Mouse (Mus musculus) layer of hippocampus, adult 11-12 months (tissue): ENCODE data around the gene Dpf2.
A peak's percentile ranks its signal among the peaks of the same experiment; 100 is the strongest.
"Not testable (repeated sequence)": the region's sequence is repeated elsewhere in the genome, so short reads cannot be mapped to it uniquely, and the experiment has no call there.

Experiments used
- DNase-seq: peaks from one replicate; pipeline ENCODE4 v3.0.0; 2022; ENCODE audit warnings: low spot score

The Dpf2 gene

GRCm38 (mm10) chr19:5892735-5893134 is 20.1 kb downstream of the Dpf2 start:
- no peak for DNase-seq

- DNase-seq, result no peak
Observed at GRCm38 (mm10) chr19:5892262-5892661, 20.5 kb downstream of the Dpf2 start.

GRCm38 (mm10) chr19:5891521-5892258 is 21.1 kb downstream of the Dpf2 start:
- DNase-seq, result no peak

- no peak for DNase-seq
Observed at GRCm38 (mm10) chr19:5889211-5889610, 23.6 kb downstream of the Dpf2 start.

GRCm38 (mm10) chr19:5887234-5887815 is 25.5 kb downstream of the Dpf2 start:
- no peak for DNase-seq

- no peak for DNase-seq
Observed at GRCm38 (mm10) chr19:5885838-5886237, 27.0 kb downstream of the Dpf2 start.

- no peak for DNase-seq
Observed at GRCm38 (mm10) chr19:5883935-5884334, 28.9 kb downstream of the Dpf2 start.

- not testable (repeated sequence) for DNase-seq
Observed at GRCm38 (mm10) chr19:5882079-5882478, 30.7 kb downstream of the Dpf2 start.

GRCm38 (mm10) chr19:5881155-5881554 is 31.7 kb downstream of the Dpf2 start:
- no peak for DNase-seq

GRCm38 (mm10) chr19:5879735-5880134 is 33.1 kb downstream of the Dpf2 start:
- DNase-seq, result no peak

GRCm38 (mm10) chr19:5878916-5879315 is 33.9 kb downstream of the Dpf2 start:
- no peak for DNase-seq

GRCm38 (mm10) chr19:5878362-5878722 is 34.5 kb downstream of the Dpf2 start:
- no peak for DNase-seq

- DNase-seq, result peak; percentile 79
Observed at GRCm38 (mm10) chr19:5877618-5878361, 35.0 kb downstream of the Dpf2 start, which contains the start of gene Slc25a45. TSS of gene Slc25a45 (plus strand) at chr19:5877808.

GRCm38 (mm10) chr19:5874969-5875480 is 37.8 kb downstream of the Dpf2 start, which contains the start of gene Frmd8:
TSS of gene Frmd8 (minus strand) at chr19:5875274.
- DNase-seq, result peak; percentile 94

- DNase-seq, result no peak
Observed at GRCm38 (mm10) chr19:5874391-5874968, 38.3 kb downstream of the Dpf2 start.

- no peak for DNase-seq
Observed at GRCm38 (mm10) chr19:5872931-5873556, 39.8 kb downstream of the Dpf2 start.

GRCm38 (mm10) chr19:5872528-5872927 is 40.3 kb downstream of the Dpf2 start:
- DNase-seq, result no peak

- DNase-seq, result no peak
Observed at GRCm38 (mm10) chr19:5871683-5872082, 41.1 kb downstream of the Dpf2 start.

- no peak for DNase-seq
Observed at GRCm38 (mm10) chr19:5871273-5871672, 41.5 kb downstream of the Dpf2 start.

- DNase-seq, result no peak
Observed at GRCm38 (mm10) chr19:5868096-5868495, 44.7 kb downstream of the Dpf2 start.

GRCm38 (mm10) chr19:5864710-5865398 is 48.0 kb downstream of the Dpf2 start:
- DNase-seq, result no peak
